ENCODE assay signal across 8 mouse cellular contexts in genomic region chr2:156311841-156312291, GRCm38 (mm10). TPM values are rescaled to one million over a fixed set of nuclear protein-coding genes. Genes with fewer than 3 reads are reported as not detected.
A peak's percentile ranks its signal among the peaks of the same experiment; 100 is the strongest.
DNase-seq lines count a peak whose midpoint lies in the region; ATAC-seq and TF ChIP-seq lines count a peak whose summit lies in the region.

No protein-coding gene starts in this region.

- peak overlapping the region; percentile 97 for H3K27ac ChIP-seq in embryonic facial prominence, embryonic 15.5 days (replicated peaks)
- H3K27ac ChIP-seq in heart, embryonic 10.5 days = peak overlapping the region; percentile 98
- H3K27ac ChIP-seq in liver, embryonic 12.5 days = peak overlapping the region; percentile 93

- H3K36me3 ChIP-seq in embryonic facial prominence, embryonic 15.5 days = peaks cover 14% of the 10 kb centered on the region; the same call in 1 of the 2 replicates
- peaks cover 28% of the 10 kb centered on the region for H3K36me3 ChIP-seq in heart, embryonic 10.5 days
- peaks cover 18% of the 10 kb centered on the region for H3K36me3 ChIP-seq in liver, embryonic 12.5 days
- H3K36me3 ChIP-seq in myocyte (ENCODE audit: control insufficient read depth, insufficient read depth) = no peaks in the 10 kb centered on the region

- no peaks in the 10 kb centered on the region for H3K79me2 ChIP-seq in myocyte (ENCODE audit: control insufficient read depth, insufficient read depth)

- H3ac ChIP-seq in myocyte (ENCODE audit: control insufficient read depth, insufficient read length) = peak overlapping the region; percentile 73

- H3K9ac ChIP-seq in embryonic facial prominence, embryonic 15.5 days = peak overlapping the region; percentile 88
- H3K9ac ChIP-seq in liver, embryonic 12.5 days = peak overlapping the region; percentile 91

- ATAC-seq in embryonic facial prominence, embryonic 15.5 days (ENCODE audit: insufficient number of reproducible peaks, low FRiP score, low TSS enrichment, low read depth) = peak; percentile 32
- ATAC-seq in liver, embryonic 12.5 days = peak; percentile 74

- TF ChIP-seq POLR2A in myocyte (IDR thresholded peaks at IDR 0.05; ENCODE audit: insufficient read length, low read depth) = no peak

- H3K4me2 ChIP-seq in embryonic facial prominence, embryonic 15.5 days (replicated peaks) = peak overlapping the region; percentile 78
- H3K4me2 ChIP-seq in liver, embryonic 12.5 days = peak overlapping the region; percentile 86
- peak overlapping the region; percentile 60 for H3K4me2 ChIP-seq in myocyte (ENCODE audit: low read depth)

- under 1% methylated on average over 53 of the region's 53 CpGs for WGBS in embryonic facial prominence, embryonic 15.5 days
- WGBS in heart, embryonic 10.5 days = under 1% methylated on average over 52 of the region's 53 CpGs
- WGBS in liver, embryonic 12.5 days (ENCODE audit: insufficient replicate concordance) = under 1% methylated on average over 32 of the region's 53 CpGs

- H3K27me3 ChIP-seq in embryonic facial prominence, embryonic 15.5 days = no peaks in the 10 kb centered on the region
- no peaks in the 10 kb centered on the region for H3K27me3 ChIP-seq in heart, embryonic 10.5 days (ENCODE audit: insufficient read depth, poor library complexity, severe bottlenecking)
- H3K27me3 ChIP-seq in liver, embryonic 12.5 days (replicated peaks) = no peaks in the 10 kb centered on the region
- no peaks in the 10 kb centered on the region for H3K27me3 ChIP-seq in myocyte (ENCODE audit: control insufficient read depth, insufficient read depth, insufficient read length)

- peaks cover 11% of the 10 kb centered on the region; the same call in 1 of the 2 replicates for H3K4me1 ChIP-seq in embryonic facial prominence, embryonic 15.5 days
- H3K4me1 ChIP-seq in heart, embryonic 10.5 days = peaks cover 12% of the 10 kb centered on the region
- peaks cover 28% of the 10 kb centered on the region for H3K4me1 ChIP-seq in liver, embryonic 12.5 days

- H3K4me3 ChIP-seq in embryonic facial prominence, embryonic 15.5 days (replicated peaks) = peak overlapping the region; percentile 92
- H3K4me3 ChIP-seq in heart, embryonic 10.5 days = peak overlapping the region; percentile 76
- peak overlapping the region; percentile 93 for H3K4me3 ChIP-seq in liver, embryonic 12.5 days
- peak overlapping the region; percentile 81 for H3K4me3 ChIP-seq in myocyte

- no peaks in the 10 kb centered on the region for H3K9me3 ChIP-seq in embryonic facial prominence, embryonic 15.5 days (replicated peaks)
- no peaks in the 10 kb centered on the region for H3K9me3 ChIP-seq in heart, embryonic 10.5 days
- no peaks in the 10 kb centered on the region for H3K9me3 ChIP-seq in liver, embryonic 12.5 days (replicated peaks)

- peak; percentile 66 to 76 for DNase-seq in B cell, adult 2 months
- peak; percentile 32 for DNase-seq in adrenal gland, adult 8-10 months
- peak; percentile 85 for DNase-seq in heart, embryonic 10.5 days (ENCODE audit: low spot score)
- peak; percentile 64 for DNase-seq in kidney, adult 9 months
- peak; percentile 76 for DNase-seq in testis, postnatal 10 days (ENCODE audit: low spot score)

TF ChIP-seq in myocyte, 11 proteins besides CTCF, POLR2A, EP300 and RAD21:
- TF ChIP-seq POLR2AphosphoS2 (IDR thresholded peaks at IDR 0.05; ENCODE audit: insufficient read length, low read depth) (peak; percentile 37), MYOD1 (IDR thresholded peaks at IDR 0.05; ENCODE audit: control insufficient read depth in 1 of 3, insufficient read length in 2 of 3, low read depth in 2 of 3) (peak in 1 of 3 experiments; percentile 57), MAX (IDR thresholded peaks at IDR 0.05; ENCODE audit: low read depth) (no peak), TCF12 (IDR thresholded peaks at IDR 0.05; ENCODE audit: insufficient read depth, poor library complexity, severe bottlenecking) (no peak), REST (IDR thresholded peaks at IDR 0.05; ENCODE audit: insufficient read depth, insufficient read length) (no peak), CEBPB (IDR thresholded peaks at IDR 0.05; ENCODE audit: insufficient read depth, poor library complexity, severe bottlenecking) (no peak), E2F4 (IDR thresholded peaks at IDR 0.05; ENCODE audit: insufficient read depth) (no peak), USF1 (IDR thresholded peaks at IDR 0.05; ENCODE audit: low read depth) (no peak), TCF3 (IDR thresholded peaks at IDR 0.05; ENCODE audit: insufficient read length, low read depth) (no peak), MYOG (IDR thresholded peaks at IDR 0.05; ENCODE audit: control insufficient read depth in 1 of 3, insufficient read depth in 1 of 3, insufficient read length in 2 of 3, low read depth in 2 of 3) (peak in 2 of 3 experiments; percentile 61 to 67), SRF (IDR thresholded peaks at IDR 0.05; ENCODE audit: control insufficient read depth, insufficient read length, low read depth) (no peak)

RNA-seq across cellular contexts. Expression of gene Cnbd2, which starts 0.2 kb away (rescaled TPM):
- total RNA-seq in adrenal gland, adult 8-10 months (2022) = 1 to 10 TPM; 2.4 to 5.1 (median 3.2) TPM
- polyA plus RNA-seq in embryonic facial prominence, embryonic 15.5 days (2015; fragmentation: Nextera tagmentation; extraction: Ambion mirVana) = 4.2 and 5.2 TPM in 2 replicates
- polyA plus RNA-seq in heart, embryonic 10.5 days (2016; fragmentation: Nextera tagmentation; extraction: Ambion mirVana) = 2.3 TPM in 2 replicates
- 2.0 TPM in 2 replicates for polyA plus RNA-seq in liver, embryonic 12.5 days (2016; fragmentation: Nextera tagmentation; extraction: Ambion mirVana)
- polyA plus RNA-seq in myocyte (2012; fragmentation: generic; extraction: Trizol) = 4.1 TPM

RNA-seq across cellular contexts. Expression of gene Scand1, which starts 0.6 kb away (rescaled TPM):
- total RNA-seq in adrenal gland, adult 8-10 months (2022) = 100 to 1,000 TPM in 3 of 4 experiments, 10 to 100 TPM in 1; 98.3 to 137 (median 105) TPM
- polyA plus RNA-seq in embryonic facial prominence, embryonic 15.5 days (2015; fragmentation: Nextera tagmentation; extraction: Ambion mirVana) = 80.1 and 84.4 TPM in 2 replicates
- 50.8 and 60.3 TPM in 2 replicates for polyA plus RNA-seq in heart, embryonic 10.5 days (2016; fragmentation: Nextera tagmentation; extraction: Ambion mirVana)
- polyA plus RNA-seq in liver, embryonic 12.5 days (2016; fragmentation: Nextera tagmentation; extraction: Ambion mirVana) = 57.4 and 65.1 TPM in 2 replicates
- 167 TPM for polyA plus RNA-seq in myocyte (2012; fragmentation: generic; extraction: Trizol)

Comparison
In these comparisons a context has a peak if more than half of its experiments do, and no peak if none do; other contexts are left out.
1. Peak in every context shown above with its lines: DNase-seq, ATAC-seq, H3K4me3 ChIP-seq and H3K27ac ChIP-seq.
2. DNase-seq: peak in every context shown above with its lines; median percentile 85 in heart, embryonic 10.5 days; 76 in testis, postnatal 10 days; 71 in B cell, adult 2 months; 64 in kidney, adult 9 months; 32 in adrenal gland, adult 8-10 months.